Mouse (Mus musculus) adipocyte (in vitro differentiated cells): ENCODE results near the gene Atg5.
"Not testable (repeated sequence)": the region's sequence is repeated elsewhere in the genome, so short reads cannot be mapped to it uniquely, and the experiment has no call there.

Experiments used
- DNase-seq: peaks from one replicate; pipeline ENCODE4 v3.0.0-alpha.2; 2016; ENCODE audit warnings: low spot score

Atg5 gene

DNA sequence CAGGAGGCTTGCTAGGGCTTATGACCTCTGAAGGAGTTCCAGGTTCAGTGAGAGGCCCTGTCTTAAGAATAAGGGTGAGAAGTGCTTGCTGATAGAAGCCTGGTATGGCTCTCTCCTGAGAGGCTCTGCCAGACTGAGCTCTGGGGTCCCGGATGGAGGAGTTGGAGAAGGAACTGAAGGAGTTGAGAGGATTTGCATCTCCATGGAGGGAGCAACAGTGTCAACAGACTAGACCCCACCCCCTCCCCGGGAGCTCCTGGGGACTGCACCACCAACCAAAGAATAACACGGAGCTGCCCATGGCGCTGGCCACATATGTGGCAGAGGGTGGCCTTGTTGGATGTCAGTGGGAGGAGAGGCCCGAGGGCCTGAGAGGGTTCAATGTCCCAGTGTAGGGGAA is 47.1 kb downstream of the Atg5 start:
- DNase-seq: no peak

DNA sequence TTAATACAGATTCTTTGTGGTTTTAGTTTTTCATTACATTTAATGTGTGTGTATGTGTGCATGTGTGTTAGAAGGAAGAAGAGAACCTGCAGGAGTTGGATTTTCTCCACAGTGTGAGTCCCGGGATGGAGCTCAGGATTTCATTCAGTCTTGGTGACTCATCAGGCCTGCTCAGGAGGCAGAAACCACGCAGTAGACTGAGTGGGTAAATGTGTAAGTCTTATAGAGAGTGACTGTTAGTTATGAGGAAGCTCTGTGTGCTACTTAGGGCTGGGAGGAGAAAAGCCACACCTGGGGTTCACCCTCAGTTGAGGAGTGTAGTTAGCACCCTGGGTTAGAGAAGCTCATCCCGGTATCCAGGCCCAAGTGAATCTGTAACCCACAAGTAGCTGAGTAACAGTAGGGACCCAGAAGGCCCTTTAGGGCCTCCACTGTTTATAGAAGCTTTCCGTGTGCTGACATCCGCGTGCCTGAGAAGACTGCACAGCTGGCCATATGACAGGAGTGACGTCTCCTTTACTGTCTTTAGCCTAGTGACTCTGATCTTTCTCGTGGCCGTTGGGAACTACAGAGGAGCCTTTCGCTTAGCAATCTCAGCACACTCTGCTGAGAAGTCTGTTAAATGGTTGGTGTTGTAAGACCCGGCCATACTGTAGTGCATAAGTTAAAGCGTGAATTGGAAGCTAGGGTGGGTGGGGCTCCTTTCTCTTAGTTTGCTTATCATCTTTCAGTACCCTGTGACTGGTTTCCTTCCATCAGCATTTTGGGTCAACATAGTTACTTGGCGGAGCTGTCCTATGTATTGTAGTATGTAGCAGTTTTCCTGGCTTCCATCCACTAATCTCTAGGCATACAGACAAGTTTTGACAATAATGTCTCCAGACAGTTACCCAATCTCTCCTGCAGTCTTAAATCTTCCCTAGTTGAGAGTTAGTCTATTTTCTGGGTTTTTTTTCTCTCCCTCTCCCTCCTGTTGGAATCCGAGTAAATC is 48.4 kb downstream of the Atg5 start:
- peak; percentile 55 for DNase-seq

DNA sequence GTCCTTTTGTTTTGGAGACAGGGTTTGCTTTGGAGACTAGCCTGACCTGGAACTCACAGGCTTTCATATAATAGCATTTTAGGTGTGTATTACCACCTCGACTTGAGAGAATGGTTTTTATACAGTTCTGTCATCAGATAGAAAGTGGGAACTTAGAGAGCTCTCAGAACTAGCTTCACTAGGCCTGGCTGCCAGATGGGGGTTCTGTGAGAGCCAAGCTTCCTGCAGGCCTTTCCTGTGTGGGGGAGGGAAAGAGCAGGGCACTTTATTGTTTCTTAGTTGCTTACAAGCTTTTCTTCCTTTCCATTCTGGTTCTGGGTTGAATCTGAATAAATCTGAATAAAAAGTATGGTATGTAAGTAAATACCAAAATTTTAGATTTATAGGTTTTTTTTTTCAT is 54.0 kb downstream of the Atg5 start:
- no peak for DNase-seq

DNA sequence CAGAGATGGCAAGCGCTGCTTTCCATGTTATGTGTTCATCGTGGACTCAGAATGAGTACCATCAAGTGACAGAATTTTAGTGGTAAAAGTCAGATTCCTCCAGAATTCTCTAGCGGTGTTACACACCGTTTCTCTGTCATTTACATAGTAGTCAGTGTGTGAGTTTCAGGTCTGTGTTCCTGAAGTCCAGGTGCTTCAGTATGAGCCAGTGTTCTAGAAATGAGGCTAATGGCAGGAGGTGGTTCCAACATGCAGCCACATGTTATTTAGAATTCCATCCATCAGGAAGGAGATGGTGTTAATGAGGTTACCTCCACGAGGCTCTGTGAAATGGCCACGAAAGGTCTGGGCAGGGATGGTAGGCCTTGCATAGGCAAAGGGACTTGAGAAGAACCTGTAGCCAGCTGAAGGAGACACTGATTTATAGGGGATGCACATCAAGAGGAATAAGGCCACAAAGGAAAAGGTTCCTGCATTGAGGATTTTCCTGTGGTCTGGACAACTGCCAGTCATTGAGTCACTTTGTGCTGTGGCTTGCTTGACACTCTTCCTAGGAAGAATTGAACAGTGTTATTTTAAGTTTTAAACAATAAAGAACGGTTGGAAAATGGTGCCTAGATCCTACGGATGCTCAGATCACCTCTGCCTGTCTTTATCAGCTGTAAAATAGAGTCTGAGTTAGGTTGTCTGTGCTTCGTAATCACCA is 55.1 kb downstream of the Atg5 start:
- no peak for DNase-seq

DNA sequence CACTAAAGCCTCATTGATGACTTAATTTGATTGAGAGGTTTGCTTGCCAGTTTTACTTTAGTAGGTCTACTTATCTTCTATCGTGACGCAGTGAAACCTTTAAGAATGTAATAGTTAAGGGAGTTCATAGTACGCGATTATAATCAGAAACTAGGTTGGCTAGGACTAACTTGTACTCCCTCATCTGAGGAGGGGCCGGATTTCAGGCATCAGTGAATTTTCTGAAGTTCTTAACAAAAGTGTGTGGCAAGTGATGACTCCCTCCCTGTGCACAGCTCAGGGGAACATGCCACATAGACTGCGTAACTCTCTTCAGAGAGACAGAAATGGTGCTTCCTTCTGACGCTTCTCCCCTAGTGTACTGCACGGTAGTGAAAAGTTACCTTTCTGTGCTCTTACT is 55.7 kb downstream of the Atg5 start:
- no peak for DNase-seq

DNA sequence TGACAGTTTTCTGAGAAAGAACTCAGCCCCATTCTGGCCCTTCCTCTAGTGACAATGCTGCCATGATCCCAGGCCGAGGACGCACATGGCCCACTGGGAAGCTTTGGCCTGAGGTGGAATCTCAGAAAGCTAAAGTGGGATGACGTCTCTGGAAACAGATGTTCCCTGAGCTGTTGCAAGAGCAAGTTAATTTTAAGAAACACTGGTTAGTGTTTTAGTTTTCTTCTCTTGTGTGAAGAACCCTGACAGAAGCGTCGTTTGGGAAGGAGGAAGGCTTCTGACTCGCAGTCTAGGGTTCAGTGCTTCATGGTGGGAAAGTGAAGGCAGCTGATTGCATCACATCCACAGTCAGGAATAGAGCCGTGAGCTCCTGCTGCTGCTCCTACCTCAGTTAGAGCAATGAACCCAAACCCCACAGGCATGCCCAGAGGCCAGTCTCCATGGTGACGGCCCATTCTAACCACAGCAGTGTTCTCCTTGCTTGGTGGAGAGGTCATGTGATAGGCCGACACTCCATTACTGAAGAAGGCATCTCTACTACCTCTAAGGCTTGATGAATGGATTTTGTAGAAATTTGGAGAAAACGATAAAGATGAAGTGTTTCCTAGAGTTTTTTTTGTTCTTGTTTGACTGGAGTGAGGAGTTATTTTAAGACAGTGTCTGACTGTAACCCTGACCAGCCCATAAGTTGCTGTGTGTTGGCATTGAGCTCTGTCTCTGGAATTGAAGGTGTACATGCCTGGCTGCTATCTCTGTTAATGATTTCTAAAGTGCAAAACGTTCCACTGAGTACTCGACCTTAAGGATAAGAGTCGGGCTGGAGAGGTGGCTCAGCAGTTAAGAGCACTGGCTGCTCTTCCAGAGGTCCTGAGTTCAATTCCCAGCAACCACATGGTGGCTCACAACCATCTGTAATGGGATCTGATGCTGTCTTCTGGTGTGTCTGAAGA is 57.7 kb downstream of the Atg5 start:
- peak; percentile 37 for DNase-seq

DNA sequence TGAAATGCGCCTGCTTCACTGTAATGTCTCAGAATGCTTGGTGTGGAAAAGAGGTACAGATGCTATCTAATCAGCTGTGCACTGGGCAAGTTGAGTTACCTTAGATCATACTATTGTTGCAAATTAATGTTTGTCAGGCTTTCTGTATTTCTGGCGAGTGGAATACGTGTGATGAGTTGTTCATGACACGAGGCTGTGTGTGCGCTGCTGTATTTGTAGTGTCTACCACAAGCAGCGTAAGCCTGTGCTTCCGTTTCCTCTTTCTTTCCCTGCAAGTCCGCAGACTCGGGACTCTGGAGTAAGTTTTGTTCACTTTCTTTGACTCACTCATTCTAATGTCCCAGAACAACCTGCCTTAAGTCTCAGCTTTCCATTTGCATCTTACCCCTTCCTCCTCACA is 58.9 kb downstream of the Atg5 start:
- DNase-seq: no peak

DNA sequence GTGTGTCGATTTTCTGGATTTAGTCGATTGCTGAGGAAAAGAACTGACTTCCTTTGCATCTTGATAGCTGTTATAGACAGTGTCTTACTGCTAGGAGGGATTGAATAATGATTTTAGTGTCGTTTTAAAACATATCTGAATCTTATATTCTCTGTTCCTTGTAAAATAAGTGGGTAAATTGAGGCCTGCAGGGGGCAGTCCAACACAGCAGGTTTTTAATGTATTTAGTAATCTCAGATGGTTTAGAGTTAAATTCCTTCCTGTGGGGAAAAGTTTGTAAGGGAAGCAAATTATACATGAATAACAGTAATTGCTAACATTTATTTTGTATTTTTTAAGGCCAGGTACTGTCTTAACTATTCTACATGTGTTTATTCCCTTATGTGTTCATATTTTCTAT is 60.2 kb downstream of the Atg5 start:
- peak; percentile 56 for DNase-seq

DNA sequence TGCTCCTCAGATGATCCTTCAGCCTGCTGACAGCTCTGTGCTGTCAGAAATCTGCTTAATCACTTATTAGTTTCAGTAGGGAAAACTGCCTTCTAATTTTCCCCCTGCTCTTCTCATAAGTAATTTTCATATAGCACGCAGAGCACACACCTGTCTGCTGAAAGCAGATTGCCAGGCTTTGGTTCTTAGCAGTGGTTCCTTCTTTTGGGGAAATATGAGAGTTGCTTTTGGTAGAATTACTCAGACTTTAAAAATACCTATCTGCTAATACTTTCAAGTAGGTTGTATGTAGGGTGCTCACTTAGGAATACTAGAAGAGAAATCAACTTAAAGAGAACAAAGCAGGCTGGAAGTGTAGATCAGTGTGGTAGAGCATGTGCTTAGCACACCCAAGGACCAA is 62.6 kb downstream of the Atg5 start:
- DNase-seq: no peak

DNA sequence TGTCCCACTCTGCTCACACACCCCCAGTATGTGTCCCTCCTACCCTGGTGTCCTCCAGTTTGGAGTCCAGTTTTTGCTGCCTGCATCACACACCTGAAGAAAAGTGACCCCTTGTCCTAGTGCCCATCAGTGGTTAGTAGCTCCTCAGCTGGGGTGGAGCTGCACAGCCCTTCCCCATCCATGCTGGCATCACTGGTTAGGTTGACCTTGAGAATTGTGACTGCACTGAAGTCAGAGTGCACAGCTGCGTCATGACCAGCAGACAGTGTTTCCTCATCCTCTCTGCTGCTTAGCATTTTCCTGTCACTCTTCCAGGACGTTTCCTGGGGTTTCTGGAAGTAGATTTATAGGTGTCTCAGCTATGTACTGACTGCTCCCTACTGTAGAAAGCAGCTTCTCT is 63.3 kb downstream of the Atg5 start:
- DNase-seq: no peak

DNA sequence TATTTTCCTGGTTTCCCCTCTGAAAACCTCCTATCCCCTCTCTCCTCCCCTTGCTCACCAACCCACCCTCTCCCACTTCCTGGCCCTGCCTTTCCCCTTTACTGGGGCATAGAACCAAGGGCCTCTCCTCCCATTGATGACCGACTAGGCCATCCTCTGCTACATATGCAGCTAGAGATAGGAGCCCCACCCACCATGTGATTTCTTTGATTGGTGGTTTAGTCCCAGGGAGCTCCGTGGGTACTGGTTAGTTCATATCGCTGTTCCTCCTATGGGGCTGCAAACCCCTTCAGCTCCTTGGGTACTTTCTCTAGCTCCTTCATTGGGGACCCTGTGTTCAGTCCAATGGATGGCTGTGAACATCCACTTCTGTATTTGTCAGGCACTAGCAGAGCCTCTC is 64.5 kb downstream of the Atg5 start:
- not testable (repeated sequence) for DNase-seq

DNA sequence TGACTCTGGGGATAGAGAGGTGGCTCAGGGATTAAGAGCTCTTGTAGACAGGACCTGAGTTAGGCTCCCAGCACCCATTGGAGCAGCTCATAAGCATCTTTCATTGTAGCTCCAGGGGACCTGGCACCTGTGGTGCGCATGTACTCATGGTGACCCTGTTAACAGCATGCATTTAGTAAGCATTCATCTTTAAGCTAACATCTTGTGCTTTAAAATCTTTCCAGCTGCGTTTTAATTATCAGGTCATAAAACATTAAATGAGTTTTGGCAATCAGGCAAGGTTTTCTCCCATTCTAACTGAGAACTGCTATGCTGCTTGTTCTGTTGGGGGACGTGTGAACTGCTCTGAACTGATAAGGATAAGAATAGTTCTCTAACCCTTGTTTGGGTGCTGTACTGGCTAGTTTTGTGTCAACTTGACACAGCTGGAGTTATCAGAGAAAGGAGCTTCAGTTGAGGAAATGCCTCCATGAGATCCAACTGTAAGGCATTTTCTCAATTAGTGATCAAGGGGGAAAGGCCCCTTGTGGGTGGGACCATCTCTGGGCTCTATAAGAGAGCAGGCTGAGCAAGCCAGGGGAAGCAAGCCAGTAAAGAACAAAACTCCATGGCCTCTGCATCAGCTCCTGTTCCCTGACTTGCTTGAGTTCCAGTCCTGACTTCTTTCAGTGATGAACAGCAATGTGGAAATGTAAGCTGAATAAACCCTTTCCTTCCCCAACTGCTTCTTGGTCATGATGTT is 68.7 kb downstream of the Atg5 start:
- not testable (repeated sequence) for DNase-seq

DNA sequence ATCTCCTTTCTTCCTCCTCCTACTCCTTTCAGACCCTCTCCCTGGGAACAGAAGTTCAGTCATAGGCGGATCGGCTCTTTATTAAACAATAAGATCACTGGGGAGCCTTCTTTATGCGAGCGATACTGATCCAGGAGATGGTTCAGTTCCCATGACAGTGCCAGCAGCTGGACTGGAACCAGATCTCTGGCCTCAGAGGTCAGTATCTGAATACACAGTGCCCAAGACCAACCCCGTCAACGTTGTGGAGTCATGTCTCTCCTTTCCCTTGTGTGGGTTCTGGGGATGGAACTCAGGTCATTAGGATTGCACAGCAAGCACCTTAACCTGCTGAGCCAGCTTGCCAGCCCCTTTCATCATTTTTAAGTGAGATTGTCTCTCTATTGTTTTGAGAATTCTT is 70.4 kb downstream of the Atg5 start:
- no peak for DNase-seq

DNA sequence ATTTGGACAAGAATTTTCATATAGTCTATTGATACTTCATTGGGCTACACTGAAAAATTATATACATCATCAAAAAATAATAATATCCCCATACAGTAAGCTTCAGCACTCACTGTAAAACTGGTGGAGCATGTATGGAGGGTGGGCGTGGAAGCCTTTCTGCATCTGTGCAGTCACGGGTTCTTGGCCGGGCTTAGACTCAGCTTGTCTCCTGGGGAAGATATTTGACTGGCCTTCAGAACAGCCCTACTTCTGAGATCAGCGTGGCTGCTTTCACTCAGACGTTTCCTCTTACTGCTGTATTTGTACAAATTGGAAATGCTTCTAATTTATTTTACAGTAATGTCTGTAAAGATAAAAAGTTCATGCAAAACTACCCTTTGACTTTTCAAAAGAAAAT is 71.2 kb downstream of the Atg5 start:
- no peak for DNase-seq

DNA sequence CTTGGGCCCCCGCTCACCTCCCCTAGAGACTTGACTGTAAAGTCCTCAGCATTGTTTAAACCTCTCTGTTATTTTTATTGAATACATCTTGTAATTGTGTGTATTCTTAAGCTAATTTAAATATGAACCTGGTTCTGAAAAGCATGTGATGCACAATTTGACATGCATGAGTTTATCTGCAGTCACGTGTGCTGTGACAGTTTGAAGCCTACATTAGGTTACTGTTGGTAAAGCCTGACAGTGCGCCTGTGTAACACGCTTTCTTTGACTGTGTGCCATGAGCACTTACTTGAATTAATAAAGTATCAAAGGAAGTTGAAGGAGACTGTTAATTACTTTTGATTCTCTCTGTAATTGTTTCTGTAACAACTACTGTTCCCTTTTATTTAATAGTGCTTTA is 72.8 kb downstream of the Atg5 start:
- no peak for DNase-seq

DNA sequence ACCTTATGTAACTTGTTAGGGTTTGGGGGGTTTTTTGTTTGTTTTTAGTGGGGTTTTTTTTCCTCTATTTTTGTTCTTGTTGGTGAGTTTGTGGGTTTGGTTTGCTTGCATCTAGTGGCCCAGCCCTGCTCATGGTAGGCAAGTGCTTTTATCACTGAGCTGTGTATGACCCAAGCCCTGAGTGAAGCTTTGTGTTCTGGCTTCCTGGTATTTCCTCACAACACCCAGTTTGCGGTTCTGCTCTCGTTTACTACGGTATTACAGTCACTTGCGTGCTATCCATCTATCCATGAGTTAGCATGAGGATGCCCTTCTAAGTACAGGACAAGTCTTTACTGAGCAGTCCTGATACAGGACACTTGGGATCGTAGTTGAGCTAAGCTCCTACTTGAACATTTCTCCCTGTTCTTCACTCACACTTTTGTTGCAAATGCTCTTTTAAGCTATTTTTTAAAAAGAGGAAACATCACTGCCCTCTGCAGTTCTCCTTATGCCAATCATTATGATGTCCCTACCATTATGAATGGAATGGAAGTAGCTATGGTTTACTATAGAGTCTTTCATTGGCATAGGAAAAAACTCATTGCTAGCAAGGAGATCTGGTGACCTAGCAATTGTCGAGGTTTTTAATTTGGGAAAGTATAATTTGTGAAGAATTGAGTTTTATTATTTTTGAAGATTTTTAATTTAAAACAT is 73.8 kb downstream of the Atg5 start:
- no peak for DNase-seq

DNA sequence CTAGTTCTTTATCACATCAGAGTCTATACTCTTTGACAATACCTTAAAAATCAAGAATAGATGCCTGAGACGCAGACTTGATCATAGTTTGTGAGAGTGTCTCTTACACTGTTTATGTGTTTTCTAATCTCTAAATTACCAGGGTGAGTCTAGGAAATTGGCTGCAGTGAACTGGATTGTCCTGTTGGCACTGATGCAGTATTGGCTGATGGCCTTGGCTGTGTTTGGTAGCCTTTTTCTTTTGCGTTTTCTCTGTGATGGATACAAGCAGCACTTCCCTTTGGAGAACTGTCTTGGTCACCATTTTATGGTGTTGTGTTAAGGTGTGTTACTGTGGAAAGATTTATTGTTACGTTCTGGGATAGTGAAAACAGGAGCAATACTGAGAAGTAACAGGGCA is 75.2 kb downstream of the Atg5 start:
- DNase-seq: peak; percentile 34

DNA sequence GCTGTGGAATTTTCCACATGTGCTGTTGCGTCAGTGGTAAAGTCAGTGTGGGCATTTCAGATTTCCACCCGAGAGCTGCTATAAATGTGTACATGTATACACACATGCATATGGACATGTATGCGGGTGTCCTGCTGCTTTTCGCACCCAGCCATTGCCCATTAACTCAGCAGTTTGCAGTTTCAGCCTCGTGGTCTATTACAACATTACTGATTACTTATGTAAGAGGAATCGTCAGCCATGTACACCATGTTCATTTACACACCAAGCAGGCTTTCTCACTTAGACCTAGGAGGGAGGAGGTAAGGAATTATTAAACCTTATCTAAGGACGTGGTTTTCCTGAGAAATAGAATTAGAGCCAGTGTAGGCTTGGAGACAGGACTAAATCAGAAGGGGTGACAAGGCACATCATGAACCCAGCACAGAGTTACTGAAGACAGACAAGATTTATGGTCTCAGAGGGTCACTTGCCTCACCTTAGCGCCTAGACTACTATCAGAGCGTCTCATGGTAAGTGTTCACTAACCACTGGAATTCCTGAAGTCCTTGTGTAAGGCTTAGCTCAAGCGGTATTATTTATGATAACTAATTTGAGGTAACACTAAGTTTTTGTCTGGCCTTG is 79.5 kb downstream of the Atg5 start:
- no peak for DNase-seq

DNA sequence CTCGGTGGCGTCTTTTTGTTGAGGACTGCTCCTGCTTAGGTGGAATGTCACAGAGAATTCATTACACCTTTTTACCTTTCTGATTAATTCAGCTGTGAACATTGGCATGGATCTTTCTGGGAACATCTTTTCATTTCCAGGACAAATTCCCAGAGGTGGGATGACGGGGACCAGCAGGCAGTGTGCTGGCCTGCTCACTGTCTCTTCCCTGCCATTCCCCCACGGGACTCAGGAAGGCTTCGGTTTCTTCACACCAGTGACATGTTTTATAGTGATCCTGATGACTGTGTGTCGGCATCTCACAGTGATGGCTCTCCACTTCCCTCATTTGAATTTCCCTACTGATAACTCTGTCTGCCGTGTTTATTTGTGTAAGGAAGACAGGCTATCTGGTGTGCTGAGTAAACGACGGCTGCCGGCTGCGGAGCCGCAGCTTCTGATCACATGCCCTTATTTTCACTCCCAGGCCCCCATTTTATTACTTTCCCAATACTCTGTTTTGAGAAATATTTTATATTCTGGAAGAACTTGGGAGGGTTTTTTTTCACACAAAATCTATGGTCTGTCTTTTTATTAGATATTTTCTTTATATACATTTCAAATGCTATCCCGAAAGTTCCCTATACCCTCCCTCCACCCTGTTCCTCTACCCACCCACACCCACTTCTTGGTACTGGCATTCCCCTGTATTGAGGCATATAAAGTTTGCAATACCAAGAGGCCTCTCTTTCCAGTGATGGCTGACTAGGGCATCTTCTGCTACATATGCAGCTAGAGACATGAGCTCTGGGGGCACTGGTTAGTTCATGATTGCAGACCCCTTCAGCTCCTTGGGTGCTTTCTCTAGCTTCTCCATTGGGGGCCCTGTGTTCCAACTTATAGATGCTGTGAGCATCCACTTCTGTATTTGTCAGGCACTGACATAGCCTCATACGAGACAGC is 80.6 kb downstream of the Atg5 start:
- DNase-seq: no peak
